Mouse (Mus musculus): ENCODE results near the gene Ppia. TPM values are rescaled to one million over a fixed set of nuclear protein-coding genes. Genes with fewer than 3 reads are reported as not detected.

Gene Ppia
- total and polyA plus RNA-seq, 3 experiments: 298 to 328 (median 304) TPM

GRCm38 (mm10) chr11:6463159-6463837 lies 48.1 kb downstream of the Ppia start:
- no peaks in the 10 kb centered on the region; the same call in 1 of the 2 replicates for H3K4me1 ChIP-seq (ENCODE audit: control insufficient read depth, insufficient read depth, low read length)
- H3K4me3 ChIP-seq: no peak overlapping the region
- intact Hi-C loops (cut with DNase I): no loop called here
- no peak overlapping the region for H3K9ac ChIP-seq (ENCODE audit: low read depth, low read length)
- H3K79me2 ChIP-seq (replicated peaks; ENCODE audit: control insufficient read depth, insufficient read depth, low read length): no peaks in the 10 kb centered on the region
- WGBS: 90% methylated on average over 6 of the region's 6 CpGs
- H3K27ac ChIP-seq: no peak overlapping the region
- no peak for DNase-seq
- H3K27me3 ChIP-seq (ENCODE audit: control insufficient read depth, insufficient read depth, low read length): no peaks in the 10 kb centered on the region
- H3K36me3 ChIP-seq (ENCODE audit: control insufficient read depth, insufficient read depth, low read length): no peaks in the 10 kb centered on the region; the same call in 1 of the 2 replicates
- TF ChIP-seq CTCF (IDR thresholded peaks at IDR 0.05) (no peak), POLR2A (IDR thresholded peaks at IDR 0.05; ENCODE audit: insufficient read depth, low read depth, low read length) (no peak), EP300 (IDR thresholded peaks at IDR 0.05; ENCODE audit: insufficient read depth, low read depth, low read length) (no peak)

GRCm38 (mm10) chr11:6465122-6465521 lies 49.9 kb downstream of the Ppia start:
- Histone ChIP-seq H3K79me2 (replicated peaks; ENCODE audit: control insufficient read depth, insufficient read depth, low read length) (no peaks in the 10 kb centered on the region), H3K36me3 (ENCODE audit: control insufficient read depth, insufficient read depth, low read length) (peaks cover 6% of the 10 kb centered on the region), H3K27ac (no peak overlapping the region), H3K27me3 (ENCODE audit: control insufficient read depth, insufficient read depth, low read length) (no peaks in the 10 kb centered on the region), H3K4me1 (ENCODE audit: control insufficient read depth, insufficient read depth, low read length) (no peaks in the 10 kb centered on the region; the same call in 1 of the 2 replicates), H3K9ac (ENCODE audit: low read depth, low read length) (no peak overlapping the region), H3K4me3 (no peak overlapping the region)
- intact Hi-C loops (cut with DNase I): no loop called here
- whole genome bisulfite sequencing: 15% methylated on average over 4 of the region's 4 CpGs
- peak; percentile 73 for TF ChIP-seq CTCF (IDR thresholded peaks at IDR 0.05)
- TF ChIP-seq POLR2A (IDR thresholded peaks at IDR 0.05; ENCODE audit: insufficient read depth, low read depth, low read length): no peak
- TF ChIP-seq EP300 (IDR thresholded peaks at IDR 0.05; ENCODE audit: insufficient read depth, low read depth, low read length): 0 out of 2 replicates have a peak, but pooled peaks have one; percentile 16
- DNase-seq: peak; percentile 49 to 53

- no peak overlapping the region for H3K27ac ChIP-seq
- H3K27me3 ChIP-seq (ENCODE audit: control insufficient read depth, insufficient read depth, low read length): no peaks in the 10 kb centered on the region
- intact Hi-C loops (cut with DNase I): no loop called here
- H3K4me1 ChIP-seq (ENCODE audit: control insufficient read depth, insufficient read depth, low read length): peaks cover 5% of the 10 kb centered on the region
- H3K9ac ChIP-seq (ENCODE audit: low read depth, low read length): no peak overlapping the region
- WGBS: 42% methylated on average over 2 of the region's 2 CpGs
- H3K36me3 ChIP-seq (ENCODE audit: control insufficient read depth, insufficient read depth, low read length): peaks cover 35% of the 10 kb centered on the region
- no peak for TF ChIP-seq EP300 (IDR thresholded peaks at IDR 0.05; ENCODE audit: insufficient read depth, low read depth, low read length)
- H3K4me3 ChIP-seq: no peak overlapping the region
- H3K79me2 ChIP-seq (replicated peaks; ENCODE audit: control insufficient read depth, insufficient read depth, low read length): peaks cover 4% of the 10 kb centered on the region; the same call in 1 of the 2 replicates
- no peak for DNase-seq
Observed at GRCm38 (mm10) chr11:6468541-6468940, 53.3 kb downstream of the Ppia start.

Small RNA genes lying within 50 kb of the gene (microRNA-seq; reads per million reads assigned to microRNA genes)
- 0 to 0.77 reads per million in 2 experiments for gene Mir7651

Other genes starting within 250 kb of the Ppia start
- not detected for gene A730071L15Rik, start 215.4 kb upstream of the Ppia start, total RNA-seq (2021)
- gene A730071L15Rik, start 215.4 kb upstream of the Ppia start, polyA plus RNA-seq (2012; rRNA removed): 0.09 TPM in 1 of 2 replicates, not detected in the other
- gene Nudcd3, start 215.0 kb upstream of the Ppia start, total RNA-seq (2021): 10 to 100 TPM; 59.3 to 65.4 TPM
- gene Nudcd3, start 215.0 kb upstream of the Ppia start, polyA plus RNA-seq (2012; rRNA removed): 50.4 and 80.7 TPM in 2 replicates
- gene Npc1l1, start 185.3 kb upstream of the Ppia start, total RNA-seq (2021): under 1 TPM in 1 of 2 experiments, not detected in 1; 0.08 TPM
- gene Npc1l1, start 185.3 kb upstream of the Ppia start, polyA plus RNA-seq (2012; rRNA removed): 0.25 and 0.38 TPM in 2 replicates
- gene Ddx56, start 147.7 kb upstream of the Ppia start, total RNA-seq (2021): 10 to 100 TPM; 19.7 to 22.0 TPM
- 21.1 and 25.2 TPM in 2 replicates for gene Ddx56, start 147.7 kb upstream of the Ppia start, polyA plus RNA-seq (2012; rRNA removed)
- gene Tmed4, start 140.6 kb upstream of the Ppia start, total RNA-seq (2021): 10 to 100 TPM; 85.5 to 96.6 TPM
- gene Tmed4, start 140.6 kb upstream of the Ppia start, polyA plus RNA-seq (2012; rRNA removed): 138 and 175 TPM in 2 replicates
- 1,000 to 10,000 TPM; 1,611 to 1,957 TPM for gene Ogdh, start 123.8 kb upstream of the Ppia start, total RNA-seq (2021)
- 1,204 and 1,461 TPM in 2 replicates for gene Ogdh, start 123.8 kb upstream of the Ppia start, polyA plus RNA-seq (2012; rRNA removed)
- 10 to 100 TPM; 36.6 to 39.3 TPM for gene Zmiz2, start 26.4 kb upstream of the Ppia start, total RNA-seq (2021)
- 26.2 and 35.7 TPM in 2 replicates for gene Zmiz2, start 26.4 kb upstream of the Ppia start, polyA plus RNA-seq (2012; rRNA removed)
- 10 to 100 TPM; 75.8 to 80.8 TPM for gene H2afv, start 29.0 kb downstream of the Ppia start, total RNA-seq (2021)
- 46.3 and 59.2 TPM in 2 replicates for gene H2afv, start 29.0 kb downstream of the Ppia start, polyA plus RNA-seq (2012; rRNA removed)
- gene Purb, start 60.5 kb downstream of the Ppia start, total RNA-seq (2021): 10 to 100 TPM; 28.0 to 31.5 TPM
- gene Purb, start 60.5 kb downstream of the Ppia start, polyA plus RNA-seq (2012; rRNA removed): 5.0 and 9.3 TPM in 2 replicates
- gene Myo1g, start 105.5 kb downstream of the Ppia start, total RNA-seq (2021): 1 to 10 TPM; 1.4 TPM
- 4.1 and 7.2 TPM in 2 replicates for gene Myo1g, start 105.5 kb downstream of the Ppia start, polyA plus RNA-seq (2012; rRNA removed)
- 10 to 100 TPM; 25.6 to 28.5 TPM for gene Ccm2, start 131.4 kb downstream of the Ppia start, total RNA-seq (2021)
- 47.8 and 54.1 TPM in 2 replicates for gene Ccm2, start 131.4 kb downstream of the Ppia start, polyA plus RNA-seq (2012; rRNA removed)
- under 1 TPM; 0.23 to 0.52 TPM for gene Nacad, start 190.6 kb downstream of the Ppia start, total RNA-seq (2021)
- 0.67 and 1.4 TPM in 2 replicates for gene Nacad, start 190.6 kb downstream of the Ppia start, polyA plus RNA-seq (2012; rRNA removed)
- 10 to 100 TPM; 85.1 to 95.8 TPM for gene Tbrg4, start 210.6 kb downstream of the Ppia start, total RNA-seq (2021)
- gene Tbrg4, start 210.6 kb downstream of the Ppia start, polyA plus RNA-seq (2012; rRNA removed): 110 and 131 TPM in 2 replicates
- gene Wap, start 223.2 kb downstream of the Ppia start, total RNA-seq (2021): not detected
- not detected in 2 replicates for gene Wap, start 223.2 kb downstream of the Ppia start, polyA plus RNA-seq (2012; rRNA removed)
- gene Ramp3, start 243.1 kb downstream of the Ppia start, total RNA-seq (2021): 1 to 10 TPM; 6.0 to 7.6 TPM
- 7.6 and 9.5 TPM in 2 replicates for gene Ramp3, start 243.1 kb downstream of the Ppia start, polyA plus RNA-seq (2012; rRNA removed)